Mouse (Mus musculus) megakaryocyte, embryonic 14.5 days (primary cell): ENCODE measurements around the gene Lsp1.

Experiments used
- FLI1 ChIP-seq: IDR thresholded peaks from 2 replicates; pipeline ENCODE4 v1.6.1; 2012; ENCODE audit warnings: low read length, inconsistent platforms, mixed read lengths
- GATA1 ChIP-seq: IDR thresholded peaks from 3 replicates; pipeline ENCODE4 v1.6.1; 2012; ENCODE audit warnings: mixed read lengths, low read length, inconsistent platforms, borderline replicate concordance

DNA sequence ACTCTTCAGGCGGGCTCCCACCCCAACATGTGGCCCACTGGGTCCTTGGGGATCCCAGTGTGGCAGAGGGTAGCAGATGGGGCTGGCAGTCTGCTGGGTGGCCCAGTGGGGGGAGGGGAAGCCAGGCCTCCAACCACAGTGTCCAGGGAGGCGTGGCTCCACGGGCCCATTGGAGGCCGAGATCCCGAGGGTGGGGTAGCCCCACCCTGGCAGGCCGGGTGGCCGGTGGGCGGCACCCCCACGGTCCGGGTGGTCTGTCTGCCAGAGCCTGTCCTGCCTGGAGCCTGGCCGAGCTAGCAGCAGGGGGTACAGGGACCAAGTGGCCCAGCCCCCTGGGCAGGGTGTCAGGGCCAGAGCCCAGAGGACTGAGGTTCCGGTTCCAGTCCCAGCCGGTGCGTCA lies 14.2 kb downstream of the Lsp1 start:
- TF ChIP-seq GATA1 (no peak), FLI1 (no peak)
